Comparison of ENCODE assay signal across 13 mouse cellular contexts in the genomic region with DNA sequence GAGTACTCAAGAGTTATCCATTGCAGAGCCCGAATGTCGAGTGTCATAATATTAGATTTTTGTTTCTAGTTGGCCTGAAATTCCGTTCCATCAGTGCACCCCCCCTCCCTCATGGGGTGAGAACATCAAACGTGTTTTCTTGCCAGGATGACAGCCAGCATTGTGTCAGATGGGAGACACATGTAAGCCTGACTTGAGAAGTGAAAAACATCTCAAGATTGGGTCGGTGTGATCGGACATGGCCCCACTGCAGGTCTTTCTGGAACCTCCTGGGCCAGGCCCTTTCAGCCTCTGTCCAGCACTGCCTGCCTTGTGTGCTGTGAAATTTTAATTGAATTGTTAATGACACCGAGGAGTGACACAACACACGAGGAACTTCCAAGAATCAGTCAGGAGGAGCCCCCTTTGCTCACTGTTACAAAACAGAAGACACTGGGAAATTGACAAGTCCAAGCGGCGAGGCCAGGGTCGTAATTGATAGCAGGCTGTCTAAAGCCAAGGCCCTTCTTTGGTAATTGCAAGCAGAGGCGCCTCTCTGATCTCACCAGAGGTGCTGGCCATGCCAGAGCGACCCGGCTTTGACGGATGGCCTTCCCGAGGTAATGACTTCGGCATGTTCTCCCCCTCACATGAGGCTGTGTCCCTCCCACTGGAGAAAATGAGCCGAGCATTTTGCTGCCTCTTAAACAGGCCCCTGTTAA.
A peak's percentile ranks its signal among the peaks of the same experiment; 100 is the strongest.
DNase-seq lines count a peak whose midpoint lies in the region; ATAC-seq and TF ChIP-seq lines count a peak whose summit lies in the region.
"Had no signal": no experiment of that assay in that cellular context is flagged by ENCODE, and none has a peak within 500 bp of the region (broad histone marks: within the 10 kb centered on the region; RNA-seq: fewer than 3 reads in every experiment).

No protein-coding gene starts in this region.

- H3K9ac ChIP-seq in hindbrain, embryonic 14.5 days: no peak overlapping the region
- no peak overlapping the region for H3K9ac ChIP-seq in midbrain, embryonic 14.5 days (replicated peaks; ENCODE audit: low read length)
- H3K9ac ChIP-seq: liver, postnatal 0 days had no signal

- H3K4me2 ChIP-seq in hindbrain, embryonic 14.5 days (replicated peaks): no peak overlapping the region
- no peak overlapping the region for H3K4me2 ChIP-seq in midbrain, embryonic 14.5 days (ENCODE audit: low read length)

- no peak for TF ChIP-seq CTCF in cerebellum, adult 2 months (IDR thresholded peaks at IDR 0.05; ENCODE audit: borderline replicate concordance, insufficient read depth, low read depth, low read length)

- H3K4me3 ChIP-seq in hindbrain, embryonic 10.5 days: no peak overlapping the region; the same call in 1 of the 2 replicates
- no peak overlapping the region for H3K4me3 ChIP-seq in hindbrain, embryonic 14.5 days (replicated peaks; ENCODE audit: low read length)
- no peak overlapping the region for H3K4me3 ChIP-seq in midbrain, embryonic 14.5 days (replicated peaks; ENCODE audit: low read depth, low read length)
- H3K4me3 ChIP-seq in cerebellum, adult 2 months (replicated peaks; ENCODE audit: insufficient read depth, low read depth, low read length): no peak overlapping the region
- H3K4me3 ChIP-seq: erythroblast, embryonic 14.5 days had no signal

- H3K27me3 ChIP-seq in hindbrain, embryonic 10.5 days (ENCODE audit: insufficient read depth, poor library complexity, severe bottlenecking): peaks cover 40% of the 10 kb centered on the region
- H3K27me3 ChIP-seq in hindbrain, embryonic 14.5 days (ENCODE audit: control insufficient read depth, insufficient read depth, low read length): no peaks in the 10 kb centered on the region
- peaks cover 5% of the 10 kb centered on the region; the same call in 1 of the 2 replicates for H3K27me3 ChIP-seq in midbrain, embryonic 14.5 days (ENCODE audit: control insufficient read depth, insufficient read depth, low read length)
- no peaks in the 10 kb centered on the region for H3K27me3 ChIP-seq in cerebellum, adult 2 months (ENCODE audit: control insufficient read depth, insufficient read depth, low read length)
- H3K27me3 ChIP-seq: CH12.LX had no signal

- peak; percentile 72 for DNase-seq in hindbrain, embryonic 10.5 days (ENCODE audit: low spot score)
- DNase-seq in hindbrain, embryonic 14.5 days (ENCODE audit: low spot score): no peak
- peak; percentile 87 for DNase-seq in embryo, embryonic 10.5 days (ENCODE audit: low spot score)
- DNase-seq in gastrocnemius, postnatal 10 days: peak; percentile 12
- DNase-seq in midbrain, embryonic 14.5 days: peak; percentile 41
- DNase-seq in layer of hippocampus, adult 8-10 months (ENCODE audit: low spot score in 2 of 2): no peak
- DNase-seq in cerebellum, adult 2 months: no peak
- DNase-seq: liver, postnatal 0 days; right cerebral cortex, adult 18-20 months had no signal

- no peak for TF ChIP-seq POLR2A in cerebellum, adult 2 months (IDR thresholded peaks at IDR 0.05; ENCODE audit: borderline replicate concordance, insufficient read depth, low read length)

- peak overlapping the region; percentile 70 for H3K27ac ChIP-seq in hindbrain, embryonic 10.5 days
- H3K27ac ChIP-seq in hindbrain, embryonic 14.5 days: no peak overlapping the region; the same call in 1 of the 2 replicates
- no peak overlapping the region for H3K27ac ChIP-seq in midbrain, embryonic 14.5 days (replicated peaks; ENCODE audit: low read depth, low read length)
- no peak overlapping the region for H3K27ac ChIP-seq in cerebellum, adult 2 months (ENCODE audit: insufficient read depth, low read length)

- peaks cover 33% of the 10 kb centered on the region for H3K4me1 ChIP-seq in hindbrain, embryonic 10.5 days (replicated peaks)
- H3K4me1 ChIP-seq in hindbrain, embryonic 14.5 days (replicated peaks; ENCODE audit: control insufficient read depth, insufficient read depth, low read length): peaks cover 10% of the 10 kb centered on the region
- peaks cover 14% of the 10 kb centered on the region; the same call in 1 of the 2 replicates for H3K4me1 ChIP-seq in midbrain, embryonic 14.5 days (ENCODE audit: control insufficient read depth, insufficient read depth, low read length)
- no peaks in the 10 kb centered on the region for H3K4me1 ChIP-seq in cerebellum, adult 2 months (ENCODE audit: control insufficient read depth, insufficient read depth, low read length)

- WGBS in hindbrain, embryonic 10.5 days: 19% methylated on average over 18 of the region's 18 CpGs
- 16% methylated on average over 18 of the region's 18 CpGs for WGBS in hindbrain, embryonic 14.5 days
- 8% methylated on average over 18 of the region's 18 CpGs for WGBS in midbrain, embryonic 14.5 days
- 28% methylated on average over 18 of the region's 18 CpGs for WGBS in cerebellum, adult 2 months

- ATAC-seq in hindbrain, embryonic 14.5 days (ENCODE audit: low FRiP score): no peak
- no peak for ATAC-seq in midbrain, embryonic 14.5 days (ENCODE audit: low FRiP score, low TSS enrichment)
- ATAC-seq in megakaryocyte-erythroid progenitor cell, adult 5-6 weeks (replicated peaks; ENCODE audit: low FRiP score, low TSS enrichment, poor library complexity, severe bottlenecking): no peak
- ATAC-seq: inflammation-experienced regulatory T-cells, adult 6 months; liver, postnatal 0 days had no signal

- no peaks in the 10 kb centered on the region for H3K9me3 ChIP-seq in hindbrain, embryonic 10.5 days
- H3K9me3 ChIP-seq in hindbrain, embryonic 14.5 days (ENCODE audit: control insufficient read depth, low read length): no peaks in the 10 kb centered on the region
- no peaks in the 10 kb centered on the region for H3K9me3 ChIP-seq in midbrain, embryonic 14.5 days (ENCODE audit: control insufficient read depth, low read length)

- no peaks in the 10 kb centered on the region for H3K36me3 ChIP-seq in hindbrain, embryonic 10.5 days
- H3K36me3 ChIP-seq in hindbrain, embryonic 14.5 days (replicated peaks; ENCODE audit: control insufficient read depth, insufficient read depth): no peaks in the 10 kb centered on the region
- no peaks in the 10 kb centered on the region for H3K36me3 ChIP-seq in midbrain, embryonic 14.5 days (ENCODE audit: control insufficient read depth, insufficient read depth, low read length)

Comparison
In these comparisons a context has a peak if more than half of its experiments do, and no peak if none do; other contexts are left out.
1. DNase-seq: peak in hindbrain, embryonic 10.5 days (single experiment), embryo, embryonic 10.5 days (single experiment), gastrocnemius, postnatal 10 days (single experiment) and midbrain, embryonic 14.5 days (single experiment); none in hindbrain, embryonic 14.5 days (single experiment), layer of hippocampus, adult 8-10 months (0 of 2) and cerebellum, adult 2 months (0 of 2).